Mouse (Mus musculus): ENCODE data around the gene Unc50. TPM values are rescaled to one million over a fixed set of nuclear protein-coding genes. Genes with fewer than 3 reads are reported as not detected.

Gene Unc50
- polyA plus RNA-seq, 1 experiment from 2014 or later: 87.2 TPM

GRCm38 (mm10) chr1:37457546-37457945 lies 27.6 kb downstream of the Unc50 start:
- Histone ChIP-seq H3K27me3 (replicated peaks) (no peaks in the 10 kb centered on the region), H3K4me3 (no peak overlapping the region), H3K9me3 (replicated peaks) (no peaks in the 10 kb centered on the region), H3K27ac (no peak overlapping the region), H3K36me3 (no peaks in the 10 kb centered on the region), H3K9ac (no peak overlapping the region), H3K4me1 (no peaks in the 10 kb centered on the region), H3K4me2 (no peak overlapping the region)
- WGBS (ENCODE audit: insufficient replicate concordance): 79% methylated on average over 7 of the region's 7 CpGs
- ATAC-seq: no peak

DNA sequence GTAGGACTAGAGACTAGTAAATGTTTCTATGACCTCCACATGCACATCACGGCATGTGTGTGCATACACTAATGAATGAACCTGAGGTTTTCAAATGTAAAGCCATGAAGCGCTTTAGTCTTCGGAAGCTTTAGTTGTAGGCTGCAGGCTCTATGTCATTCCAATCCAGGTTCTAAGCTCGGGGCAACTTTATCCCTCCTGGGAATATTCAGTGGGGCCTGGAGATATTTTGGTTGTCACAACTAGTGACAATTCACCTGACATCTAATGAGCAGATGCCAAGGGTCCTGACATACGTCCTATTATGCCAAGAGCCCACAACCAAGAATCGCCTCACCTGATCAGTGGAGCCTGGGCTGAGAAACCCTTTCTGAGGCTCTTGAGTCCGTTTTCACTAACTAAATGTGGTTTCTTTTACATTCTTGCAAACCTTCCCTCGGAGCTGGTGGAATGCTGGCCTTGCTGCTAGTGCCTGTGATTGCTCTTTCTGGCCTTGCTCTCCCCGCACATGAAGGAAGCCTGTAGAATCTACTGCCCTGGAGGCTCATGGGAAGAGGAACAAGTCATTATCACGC lies 35.0 kb downstream of the Unc50 start:
- no peaks in the 10 kb centered on the region for H3K4me1 ChIP-seq
- no peaks in the 10 kb centered on the region for H3K9me3 ChIP-seq (replicated peaks)
- H3K27me3 ChIP-seq (replicated peaks): no peaks in the 10 kb centered on the region
- H3K4me3 ChIP-seq: no peak overlapping the region
- no peak overlapping the region for H3K9ac ChIP-seq
- WGBS (ENCODE audit: insufficient replicate concordance): 76% methylated on average over 10 of the region's 10 CpGs
- ATAC-seq: no peak
- H3K4me2 ChIP-seq: no peak overlapping the region
- H3K27ac ChIP-seq: no peak overlapping the region
- no peaks in the 10 kb centered on the region for H3K36me3 ChIP-seq

DNA sequence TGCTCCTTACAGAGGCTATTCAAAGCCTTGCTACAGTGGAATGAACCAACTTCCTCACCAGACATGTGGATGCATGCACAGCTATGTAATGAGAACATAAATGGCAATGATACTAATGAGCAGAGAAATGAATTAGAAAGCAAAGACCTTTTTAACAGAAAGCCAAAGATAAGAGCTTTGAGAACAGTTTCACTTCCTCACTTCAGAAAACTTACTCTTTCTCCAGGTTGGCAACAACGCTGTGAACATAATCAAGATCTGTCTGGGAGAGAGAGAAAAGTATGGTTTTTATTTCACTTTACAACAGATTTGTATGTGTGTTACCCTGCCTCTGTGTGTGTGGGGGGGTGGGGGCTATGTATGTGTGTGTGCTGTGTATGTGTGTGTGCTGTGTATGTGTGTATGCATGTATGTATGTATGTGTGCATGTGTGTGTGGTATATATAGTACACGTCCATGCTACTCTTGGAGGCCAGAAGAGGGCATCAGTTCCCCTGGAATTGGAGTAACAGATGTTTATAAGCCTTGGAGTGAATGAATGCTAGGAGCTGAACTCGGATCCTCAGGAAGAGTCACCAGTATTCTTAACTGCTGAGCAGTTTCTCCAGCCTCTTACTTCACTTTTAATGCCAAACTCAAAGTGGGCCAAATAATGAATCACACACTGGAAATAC lies 36.5 kb downstream of the Unc50 start:
- Histone ChIP-seq H3K27me3 (replicated peaks) (no peaks in the 10 kb centered on the region), H3K9me3 (replicated peaks) (no peaks in the 10 kb centered on the region), H3K4me1 (peaks cover 4% of the 10 kb centered on the region), H3K4me2 (no peak overlapping the region), H3K9ac (no peak overlapping the region), H3K36me3 (no peaks in the 10 kb centered on the region), H3K27ac (no peak overlapping the region), H3K4me3 (no peak overlapping the region)
- ATAC-seq: no peak
- 79% methylated on average over 3 of the region's 3 CpGs for WGBS (ENCODE audit: insufficient replicate concordance)

DNA sequence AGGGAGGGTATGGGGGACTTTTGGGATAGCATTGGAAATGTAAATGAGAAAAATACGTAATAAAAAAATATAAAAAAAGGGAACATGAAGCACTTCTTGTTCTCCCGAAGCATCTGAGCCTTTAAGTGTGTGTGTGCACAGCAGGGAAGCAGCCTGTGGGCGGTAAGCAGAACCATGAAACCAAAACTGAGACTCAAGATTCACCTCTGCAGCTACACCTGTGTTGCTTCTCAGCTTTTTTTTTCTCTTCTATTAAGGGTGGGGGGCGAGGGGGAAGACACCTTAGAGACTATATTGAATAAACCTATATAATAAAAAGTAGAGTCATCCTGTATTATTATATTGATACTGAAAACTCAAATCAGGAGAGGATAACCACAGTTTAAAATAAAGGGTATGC lies 37.9 kb downstream of the Unc50 start:
- no peak overlapping the region for H3K9ac ChIP-seq
- peaks cover 6% of the 10 kb centered on the region for H3K4me1 ChIP-seq
- no peaks in the 10 kb centered on the region for H3K9me3 ChIP-seq (replicated peaks)
- no peak for ATAC-seq
- no peak overlapping the region for H3K4me3 ChIP-seq
- H3K27ac ChIP-seq: no peak overlapping the region
- H3K27me3 ChIP-seq (replicated peaks): no peaks in the 10 kb centered on the region
- no peak overlapping the region for H3K4me2 ChIP-seq
- no peaks in the 10 kb centered on the region for H3K36me3 ChIP-seq
- WGBS (ENCODE audit: insufficient replicate concordance): 68% methylated on average over 4 of the region's 4 CpGs

DNA sequence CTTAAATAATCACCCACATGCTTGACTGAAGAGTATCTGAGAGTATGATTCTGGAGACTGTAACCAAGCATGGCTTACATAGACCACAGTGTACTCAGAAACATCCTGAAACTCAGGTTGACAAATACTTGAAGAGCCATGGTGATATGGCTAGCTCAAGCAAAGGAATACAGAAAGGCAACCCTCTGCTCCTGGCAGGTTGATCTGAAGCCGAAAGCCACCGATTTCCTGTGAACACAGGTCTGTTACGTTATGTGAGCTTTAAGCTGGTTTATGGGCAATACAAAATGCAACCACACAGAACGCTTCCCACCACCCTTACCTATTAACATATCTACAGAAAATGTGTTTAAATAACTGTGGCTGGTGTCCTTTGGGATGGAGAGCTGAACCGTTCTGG lies 39.1 kb downstream of the Unc50 start:
- peaks cover 18% of the 10 kb centered on the region for H3K4me1 ChIP-seq
- 81% methylated on average over 5 of the region's 5 CpGs for WGBS (ENCODE audit: insufficient replicate concordance)
- H3K9ac ChIP-seq: no peak overlapping the region

DNA sequence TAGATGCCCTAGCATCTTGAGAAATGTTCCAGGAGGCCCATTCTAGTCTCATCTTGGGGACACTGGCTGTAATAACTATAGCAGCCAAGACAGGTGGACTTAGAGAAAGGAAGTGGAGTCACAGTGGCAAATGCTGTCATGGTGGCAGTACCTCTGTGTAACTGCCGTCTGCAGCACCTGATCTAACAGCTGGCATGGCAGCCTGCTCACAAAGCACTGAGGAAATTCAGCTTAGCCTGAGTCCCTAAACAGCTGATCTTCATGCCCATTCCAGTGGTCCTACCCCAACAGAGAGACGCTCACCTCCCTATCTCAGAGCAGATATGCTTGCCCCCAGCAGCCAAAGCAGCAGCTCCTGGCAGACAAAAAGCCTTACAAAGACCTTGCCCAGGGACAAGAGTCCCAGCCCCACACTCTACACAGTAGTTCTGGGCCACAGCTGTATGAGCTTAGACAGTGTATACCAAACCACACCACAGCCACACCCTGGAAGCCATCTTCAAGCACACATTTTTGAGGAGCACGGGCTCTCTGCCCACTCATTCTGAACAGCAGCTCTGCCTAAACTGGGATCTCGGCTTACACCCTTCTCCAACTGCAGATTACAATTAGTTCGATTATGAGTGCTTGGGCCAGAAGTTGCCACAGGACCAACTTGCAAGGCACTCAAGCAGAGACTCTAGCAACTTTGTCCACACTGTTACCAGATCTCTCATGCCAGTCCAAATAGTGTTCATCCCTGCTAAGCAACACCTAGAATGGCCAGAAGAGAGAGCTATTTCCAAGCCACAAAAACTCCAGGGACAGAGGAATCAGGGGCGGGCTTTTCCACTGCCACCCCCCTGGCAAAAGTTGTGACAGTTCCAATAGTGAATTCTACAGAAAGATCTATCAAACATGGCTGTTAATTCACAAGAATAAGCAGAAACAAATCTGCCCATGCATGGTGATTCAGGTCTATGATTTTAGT lies 41.5 kb downstream of the Unc50 start:
- ATAC-seq: no peak; the same call in 1 of the 2 replicates
- no peak overlapping the region for H3K4me3 ChIP-seq
- no peaks in the 10 kb centered on the region for H3K27me3 ChIP-seq (replicated peaks)
- no peak overlapping the region for H3K9ac ChIP-seq
- H3K27ac ChIP-seq: 0 out of 2 replicates have a peak overlapping the region, but pooled peaks have one; percentile 6
- 75% methylated on average over 6 of the region's 6 CpGs for WGBS (ENCODE audit: insufficient replicate concordance)
- H3K4me2 ChIP-seq: no peak overlapping the region
- H3K9me3 ChIP-seq (replicated peaks): no peaks in the 10 kb centered on the region
- peaks cover 36% of the 10 kb centered on the region for H3K4me1 ChIP-seq
- H3K36me3 ChIP-seq: no peaks in the 10 kb centered on the region

More for the DNA sequence above, 39.1 kb downstream of the Unc50 start:
- no peaks in the 10 kb centered on the region for H3K9me3 ChIP-seq (replicated peaks)
- H3K36me3 ChIP-seq: no peaks in the 10 kb centered on the region
- ATAC-seq: no peak
- no peak overlapping the region for H3K4me2 ChIP-seq
- H3K27me3 ChIP-seq (replicated peaks): no peaks in the 10 kb centered on the region
- H3K4me3 ChIP-seq: no peak overlapping the region
- H3K27ac ChIP-seq: no peak overlapping the region

DNA sequence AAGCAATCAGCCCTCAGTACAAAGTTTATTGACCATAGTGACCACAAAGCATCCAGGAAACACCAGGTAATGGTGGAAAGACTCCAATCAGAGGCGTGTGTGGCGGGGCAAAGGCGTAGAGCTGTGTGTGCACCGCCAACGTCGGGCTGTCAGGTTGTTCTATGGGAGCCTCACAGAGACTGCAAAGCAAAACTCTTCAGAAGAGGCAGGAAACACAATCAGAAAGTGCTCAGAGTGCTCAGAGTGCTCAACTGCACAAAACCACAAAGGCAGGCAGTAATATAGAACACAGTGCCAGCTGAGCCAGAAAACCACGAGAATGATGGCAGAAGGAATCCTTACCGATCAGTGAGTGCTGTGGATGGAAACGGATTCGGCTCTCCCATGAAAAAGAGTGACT lies 43.3 kb downstream of the Unc50 start:
- Histone ChIP-seq H3K27ac (no peak overlapping the region), H3K9ac (no peak overlapping the region), H3K27me3 (replicated peaks) (no peaks in the 10 kb centered on the region), H3K4me1 (peaks cover 54% of the 10 kb centered on the region), H3K36me3 (no peaks in the 10 kb centered on the region), H3K4me2 (no peak overlapping the region), H3K4me3 (no peak overlapping the region), H3K9me3 (replicated peaks) (no peaks in the 10 kb centered on the region)
- WGBS (ENCODE audit: insufficient replicate concordance): 61% methylated on average over 10 of the region's 10 CpGs
- ATAC-seq: no peak

DNA sequence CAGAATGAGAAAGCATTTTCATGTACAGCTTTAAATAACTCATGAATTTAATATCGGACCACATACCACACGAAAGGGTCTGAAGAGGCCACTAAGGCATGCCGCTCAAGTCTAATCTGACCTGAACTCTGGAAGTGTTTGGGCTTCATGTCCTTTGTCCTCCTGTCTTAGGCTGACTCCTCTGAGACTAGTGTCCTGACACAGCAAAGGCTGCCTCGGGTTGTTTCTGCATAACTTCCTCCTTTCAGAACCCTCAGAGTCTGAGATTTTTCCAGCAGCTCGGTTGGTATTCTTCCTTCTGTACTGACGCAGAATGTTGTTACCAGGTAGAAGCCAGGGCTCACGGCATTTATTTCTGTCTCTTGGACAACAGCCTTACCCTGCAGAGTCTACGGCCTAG lies 44.1 kb downstream of the Unc50 start:
- Histone ChIP-seq H3K27ac (0 out of 2 replicates have a peak overlapping the region, but pooled peaks have one; percentile 20), H3K4me1 (peaks cover 62% of the 10 kb centered on the region), H3K9me3 (replicated peaks) (no peaks in the 10 kb centered on the region), H3K4me3 (no peak overlapping the region), H3K9ac (no peak overlapping the region), H3K36me3 (no peaks in the 10 kb centered on the region), H3K27me3 (replicated peaks) (no peaks in the 10 kb centered on the region), H3K4me2 (no peak overlapping the region)
- ATAC-seq: no peak
- WGBS (ENCODE audit: insufficient replicate concordance): 56% methylated on average over 8 of the region's 8 CpGs

DNA sequence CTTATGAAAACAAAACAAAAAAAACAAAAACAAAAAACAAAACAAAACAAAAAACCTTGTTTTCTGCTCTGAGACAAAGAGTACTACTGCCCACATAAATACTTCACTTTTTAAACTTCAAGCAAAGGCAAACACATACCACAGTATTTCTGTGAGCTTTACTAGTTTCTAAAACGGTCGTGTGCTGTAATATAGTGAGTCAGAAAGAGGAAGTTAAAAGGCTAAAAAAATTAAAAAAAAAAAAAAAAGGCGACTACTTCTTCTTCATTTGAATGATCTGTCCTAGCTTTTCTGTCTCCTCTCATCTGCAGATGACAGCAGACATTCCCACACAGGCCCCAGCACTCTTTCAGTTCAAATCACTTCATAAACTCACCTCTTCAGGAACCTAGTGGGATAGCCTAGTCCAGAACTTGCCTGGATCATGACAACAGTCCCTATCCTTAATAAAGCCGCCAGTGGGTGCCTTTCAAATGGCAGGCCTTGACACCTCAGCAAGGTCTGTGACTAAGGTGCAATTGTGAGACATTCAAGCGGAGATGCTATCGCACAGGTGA lies 44.8 kb downstream of the Unc50 start:
- H3K9me3 ChIP-seq (replicated peaks): no peaks in the 10 kb centered on the region
- no peaks in the 10 kb centered on the region for H3K27me3 ChIP-seq (replicated peaks)
- H3K4me2 ChIP-seq: no peak overlapping the region
- 0 out of 2 replicates have a peak overlapping the region, but pooled peaks have one; percentile 20 for H3K27ac ChIP-seq
- peaks cover 68% of the 10 kb centered on the region for H3K4me1 ChIP-seq
- H3K4me3 ChIP-seq: no peak overlapping the region
- no peaks in the 10 kb centered on the region for H3K36me3 ChIP-seq
- no peak for ATAC-seq
- no peak overlapping the region for H3K9ac ChIP-seq
- WGBS (ENCODE audit: insufficient replicate concordance): 62% methylated on average over 6 of the region's 6 CpGs

DNA sequence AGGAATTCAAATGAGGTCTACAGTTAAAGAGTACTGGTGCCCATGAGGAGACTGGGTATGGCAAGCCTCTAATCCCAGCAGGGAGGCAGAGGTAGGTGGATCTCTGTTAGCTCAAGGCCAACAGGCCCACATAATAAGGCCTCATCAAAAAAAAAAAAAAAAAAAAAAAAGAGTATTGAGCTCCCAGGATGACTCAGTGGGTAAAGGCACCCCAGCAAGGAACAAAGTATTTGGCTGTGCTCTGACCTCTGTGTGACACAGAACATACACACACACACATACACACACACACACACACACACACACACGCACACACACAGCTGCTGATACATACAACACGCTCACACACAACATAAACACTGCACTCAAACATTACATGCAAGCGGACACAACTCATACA lies 45.4 kb downstream of the Unc50 start:
- Histone ChIP-seq H3K27ac (no peak overlapping the region), H3K9ac (no peak overlapping the region), H3K9me3 (replicated peaks) (no peaks in the 10 kb centered on the region), H3K4me3 (no peak overlapping the region), H3K4me1 (peaks cover 74% of the 10 kb centered on the region), H3K4me2 (no peak overlapping the region), H3K36me3 (no peaks in the 10 kb centered on the region), H3K27me3 (replicated peaks) (no peaks in the 10 kb centered on the region)
- WGBS (ENCODE audit: insufficient replicate concordance): 84% methylated on average over 3 of the region's 3 CpGs
- ATAC-seq: no peak

GRCm38 (mm10) chr1:37477250-37477649 lies 47.3 kb downstream of the Unc50 start:
- Histone ChIP-seq H3K36me3 (no peaks in the 10 kb centered on the region), H3K9ac (no peak overlapping the region), H3K9me3 (replicated peaks) (no peaks in the 10 kb centered on the region), H3K4me1 (peaks cover 84% of the 10 kb centered on the region), H3K27me3 (replicated peaks) (no peaks in the 10 kb centered on the region), H3K27ac (peak overlapping the region; percentile 93), H3K4me3 (no peak overlapping the region), H3K4me2 (peak overlapping the region; percentile 70)
- WGBS (ENCODE audit: insufficient replicate concordance): 83% methylated on average over 5 of the region's 5 CpGs
- ATAC-seq: no peak
